Mouse (Mus musculus): ENCODE results near the gene Prrc2b.

Prrc2b gene

DNA sequence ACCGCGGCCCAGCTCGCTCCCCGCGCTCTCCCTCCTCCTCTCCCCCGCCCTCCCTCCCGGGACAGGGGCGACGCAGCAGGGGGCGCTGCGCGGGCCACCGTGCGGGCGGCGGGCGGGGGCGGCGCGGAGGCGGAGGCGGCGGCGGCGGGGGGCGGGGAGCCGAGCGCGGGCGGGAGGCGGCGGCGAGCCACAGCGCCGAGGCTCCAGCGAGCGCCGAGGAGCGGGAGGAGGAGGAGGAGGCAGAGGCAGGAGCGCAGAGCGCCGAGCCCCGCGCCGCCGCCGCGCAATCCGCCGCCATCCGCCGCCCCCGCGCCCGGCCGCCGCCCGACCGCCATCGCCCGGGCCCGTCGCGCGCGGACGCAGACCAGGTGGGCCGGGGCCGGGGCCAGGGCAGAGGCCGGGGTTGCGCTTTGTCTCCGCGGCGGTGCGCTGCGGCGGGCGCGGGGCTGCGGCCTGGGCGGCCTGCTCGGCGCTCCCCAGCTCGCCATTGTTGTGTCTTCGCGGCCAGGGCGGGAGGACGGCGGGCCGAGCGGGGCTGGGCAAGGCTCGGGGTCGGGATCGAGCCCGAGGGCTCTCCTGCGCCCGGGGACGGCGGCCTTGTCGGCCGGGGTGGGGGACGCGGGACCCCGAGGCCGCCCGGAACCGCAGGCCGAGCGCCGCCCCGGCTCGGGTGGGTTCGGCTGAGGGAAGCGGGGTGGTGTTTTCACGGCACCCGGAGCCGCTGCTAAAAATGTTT is at the start of gene Prrc2b:
Prrc2b (plus strand) TSS at position 159 of the 736 bp plus-strand sequence.
- peak; percentile 68 for DNase-seq (ENCODE audit: low spot score)

DNA sequence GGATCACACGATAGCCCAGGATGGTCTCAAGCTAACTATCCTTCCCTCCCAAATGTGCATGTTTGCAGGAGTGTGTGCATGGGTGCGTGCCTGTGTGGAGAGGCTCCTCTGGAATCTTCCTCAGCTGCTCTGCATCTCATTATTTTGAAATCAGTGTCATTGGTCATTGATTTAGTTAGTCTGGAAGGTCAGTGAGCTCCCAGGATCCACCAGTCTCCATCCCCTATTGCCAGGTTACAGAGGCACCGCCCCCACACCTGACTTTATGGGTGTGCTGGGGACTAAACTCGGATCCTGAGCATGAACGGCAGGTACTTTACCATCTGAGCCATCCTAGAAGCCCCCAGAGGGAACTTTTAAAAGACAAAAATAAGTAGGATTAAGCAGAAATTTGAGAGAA is 47.9 kb upstream of the Prrc2b start:
- no peak for DNase-seq (ENCODE audit: low spot score)

DNA sequence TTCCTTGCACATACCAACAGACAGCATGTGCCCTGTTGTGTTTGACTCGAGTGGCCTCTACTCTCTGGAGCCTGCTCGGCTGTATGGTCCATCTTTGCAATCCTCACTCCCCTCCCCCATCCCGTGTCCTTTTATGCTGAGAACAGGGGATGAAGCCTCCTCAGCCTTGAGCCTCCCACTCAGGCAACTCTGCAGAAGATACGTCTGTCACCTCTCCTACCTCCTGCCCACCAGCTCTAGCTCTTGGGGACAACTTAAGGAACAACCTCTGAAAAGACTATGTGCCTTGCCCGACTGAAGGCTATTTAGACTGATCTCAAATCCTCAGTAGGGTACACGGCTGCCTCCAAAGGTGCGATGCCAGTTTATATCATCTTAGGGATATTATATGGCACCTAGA is 47.3 kb upstream of the Prrc2b start:
- DNase-seq (ENCODE audit: low spot score), result no peak

DNA sequence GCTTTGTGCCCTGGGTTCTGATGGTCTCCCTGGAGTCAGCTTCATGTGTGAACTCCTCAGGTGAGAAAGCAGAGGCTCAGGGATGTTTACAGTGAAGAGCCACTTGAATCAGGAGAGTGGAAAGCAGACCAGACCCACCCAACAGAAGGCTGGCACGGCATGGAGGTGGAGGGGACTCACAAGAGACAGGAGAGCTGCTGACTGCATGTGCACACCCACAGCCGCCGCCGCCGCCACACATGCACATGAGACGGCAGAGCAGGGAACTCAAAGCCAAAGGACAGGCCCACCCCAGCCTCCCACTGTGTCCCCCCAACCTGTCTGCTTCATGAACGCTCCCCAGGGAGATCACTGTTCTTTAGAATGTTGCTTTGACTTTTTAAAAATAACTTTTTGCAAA is 46.8 kb upstream of the Prrc2b start:
- no peak for DNase-seq (ENCODE audit: low spot score)

DNA sequence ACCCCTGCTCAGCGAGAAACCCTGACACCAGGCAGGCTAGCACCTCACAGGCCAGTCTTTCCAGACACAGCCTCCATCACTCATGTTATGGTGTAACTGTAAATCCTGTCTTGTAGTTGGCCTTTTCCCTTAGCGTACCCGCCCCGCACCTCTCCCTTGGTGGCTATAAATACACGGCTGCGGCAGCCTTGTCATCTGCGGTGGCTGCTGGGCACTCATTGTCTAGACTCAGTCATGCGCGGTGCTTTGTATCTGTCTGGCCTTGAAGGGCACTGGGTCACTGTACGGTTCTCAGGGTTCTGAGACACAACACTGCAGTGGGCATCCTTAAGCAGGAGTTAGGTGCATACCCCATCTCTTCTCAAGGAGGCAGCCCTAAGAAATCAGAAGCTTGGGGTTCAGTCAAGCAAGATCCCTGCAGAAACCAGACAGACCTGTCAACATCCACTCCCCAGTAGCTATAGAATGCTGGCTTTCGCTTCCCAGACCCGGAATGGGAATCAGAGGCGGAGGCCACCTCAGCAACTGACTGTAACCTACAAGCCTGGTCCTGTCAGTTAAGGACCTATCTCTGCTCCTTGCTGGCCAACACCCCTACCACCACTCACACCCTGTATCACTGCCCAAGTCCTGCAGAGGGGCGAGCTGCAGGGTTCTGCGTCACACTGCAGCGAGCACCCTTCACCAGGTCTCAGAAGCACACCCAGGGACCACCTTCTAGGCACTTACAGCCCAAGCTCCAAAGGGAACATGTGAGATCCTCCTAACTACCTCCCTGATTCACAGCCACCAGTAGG is 45.6 kb upstream of the Prrc2b start:
- no peak for DNase-seq (ENCODE audit: low spot score)

DNA sequence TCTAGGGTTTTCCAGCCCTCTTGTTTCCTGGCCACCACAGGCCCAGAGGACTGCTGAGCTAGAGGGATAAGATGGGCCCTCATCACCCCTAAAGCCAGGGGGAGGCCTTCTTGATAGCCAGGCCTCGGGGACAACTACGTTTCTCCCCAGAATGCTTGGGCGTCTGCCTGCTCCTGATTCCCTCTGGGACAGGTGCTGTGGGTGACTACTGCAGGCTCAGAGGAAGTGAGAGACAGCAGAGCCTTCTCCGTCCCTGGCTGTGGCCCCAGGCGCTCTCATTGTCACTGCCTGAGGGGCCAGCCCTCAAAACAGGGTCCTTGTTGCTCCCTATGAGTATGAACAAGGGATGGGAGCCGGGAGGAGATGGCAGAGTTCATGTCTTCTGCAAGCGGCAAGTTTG is 45.0 kb upstream of the Prrc2b start:
- DNase-seq (ENCODE audit: low spot score), result no peak

DNA sequence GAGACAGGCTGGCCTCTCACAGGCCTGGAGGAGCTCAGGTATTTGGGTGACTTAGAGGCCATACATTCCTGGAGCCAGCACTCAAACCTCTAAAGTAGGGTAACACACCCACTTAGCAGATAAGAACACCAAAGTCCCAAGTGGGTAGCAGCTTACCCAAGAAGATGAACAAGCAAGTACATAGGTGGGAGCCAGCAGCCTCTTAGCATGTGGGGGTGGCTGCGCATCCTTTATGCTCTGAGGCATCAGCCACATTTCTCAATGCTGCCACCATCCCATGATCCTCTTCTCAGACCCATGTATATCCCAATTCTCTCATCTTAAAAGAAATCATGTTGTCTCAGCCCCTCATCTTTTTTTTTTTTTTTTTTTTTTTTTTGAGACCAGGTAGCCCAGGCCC is 39.6 kb upstream of the Prrc2b start:
- DNase-seq (ENCODE audit: low spot score), result no peak

DNA sequence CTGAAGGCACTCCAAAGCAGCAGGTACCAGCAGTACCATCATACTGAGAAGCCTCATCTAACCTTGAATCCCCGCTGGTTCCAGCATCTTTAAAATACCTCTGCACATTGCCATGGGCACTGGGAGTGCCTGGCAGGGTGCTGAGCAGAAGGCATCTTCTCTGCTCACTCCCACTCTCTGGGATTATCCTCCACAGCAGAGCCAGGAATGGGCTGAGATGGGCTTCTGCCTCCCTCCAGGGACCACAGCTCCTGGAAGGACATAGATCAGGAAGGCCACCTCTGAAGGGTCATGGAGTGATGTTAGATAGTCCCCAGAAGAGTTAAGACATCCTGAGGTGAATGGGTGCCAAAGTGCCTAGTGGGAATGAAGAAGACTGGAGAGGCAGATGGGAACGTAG is 38.3 kb upstream of the Prrc2b start:
- no peak for DNase-seq (ENCODE audit: low spot score)

DNA sequence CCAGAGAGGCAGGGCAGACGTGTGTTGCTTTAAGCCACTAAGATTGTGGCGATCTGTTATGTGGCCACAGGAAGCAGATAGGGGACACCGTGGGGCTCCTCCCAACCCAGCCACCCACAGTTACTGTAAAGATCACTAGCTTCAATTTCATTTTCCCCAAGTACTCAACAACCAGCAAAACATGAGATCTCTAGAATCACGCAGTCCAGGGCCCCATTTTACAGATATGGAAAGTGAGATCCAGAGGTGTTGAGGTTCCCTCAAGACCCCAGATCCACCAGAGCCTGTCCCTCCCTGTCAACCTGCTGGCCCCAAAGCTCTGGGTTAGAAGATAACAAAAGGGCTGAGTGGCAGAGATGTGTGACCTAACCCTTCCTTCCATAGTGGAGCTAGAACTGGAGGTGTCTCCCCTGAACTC is 35.0 kb upstream of the Prrc2b start:
- no peak for DNase-seq (ENCODE audit: low spot score)

DNA sequence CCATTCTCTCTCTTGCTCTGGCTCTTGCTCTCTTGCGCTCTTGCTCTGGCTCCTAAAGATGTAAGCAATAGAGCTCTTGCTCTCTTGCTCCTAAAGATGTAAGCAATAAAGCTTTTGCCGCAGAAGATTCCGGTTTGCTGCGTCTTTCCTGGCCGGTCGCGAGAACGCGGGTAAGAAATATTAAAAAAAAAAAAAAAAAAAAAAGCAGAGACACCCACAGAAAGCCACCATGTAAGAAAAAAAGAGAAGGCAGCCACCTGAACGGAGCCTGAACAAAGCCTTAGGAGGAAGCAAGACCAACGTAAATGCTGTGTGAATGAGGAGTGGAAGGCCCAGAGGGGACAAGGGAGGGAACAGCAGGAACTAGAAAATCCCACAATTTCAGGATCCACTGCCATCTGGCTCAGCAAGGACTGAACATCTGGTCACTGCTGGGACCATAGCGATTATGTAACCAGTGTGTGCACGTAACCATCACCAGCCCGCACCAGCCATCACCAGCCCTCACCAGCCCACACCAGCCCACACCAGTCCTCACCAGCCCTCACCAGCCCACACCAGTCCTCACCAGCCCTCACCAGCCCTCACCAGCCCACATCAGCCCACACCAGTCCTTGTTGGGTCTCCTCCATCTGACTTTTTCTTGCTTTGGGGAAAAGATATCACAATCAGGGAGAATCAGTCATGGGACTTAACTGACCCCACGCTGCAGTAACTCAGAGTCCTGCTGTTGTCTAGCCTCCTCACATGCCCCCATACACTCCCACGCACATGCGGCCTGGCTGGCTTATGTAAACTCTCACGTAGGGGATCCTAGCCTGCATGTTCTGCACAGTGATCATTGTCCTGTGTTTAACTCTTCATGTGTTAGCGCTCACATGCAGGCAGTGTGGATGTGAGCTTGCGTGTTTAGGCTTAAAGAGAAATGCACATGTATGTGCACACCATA is 30.8 kb upstream of the Prrc2b start:
- DNase-seq (ENCODE audit: low spot score), result no peak

DNA sequence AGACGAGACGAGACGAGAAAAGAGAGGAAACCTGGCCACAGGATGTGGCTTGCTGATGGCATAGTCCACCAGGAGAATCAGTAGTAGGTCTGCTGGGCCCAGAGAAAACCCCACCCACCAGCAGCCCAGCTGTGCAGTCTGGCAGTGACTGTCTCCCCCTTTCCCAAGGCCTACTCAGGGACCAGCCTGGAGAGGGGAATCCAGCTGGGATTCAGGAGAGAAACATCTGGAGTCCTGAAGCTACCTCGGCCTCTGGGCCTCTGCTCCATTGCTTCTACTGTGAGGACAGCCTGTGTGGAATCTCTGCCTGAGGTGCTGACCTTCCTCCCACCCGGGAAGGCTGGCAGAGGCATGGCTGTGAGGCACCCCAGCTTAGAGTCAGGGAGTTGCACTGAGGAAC is 29.7 kb upstream of the Prrc2b start:
- DNase-seq (ENCODE audit: low spot score), result no peak

DNA sequence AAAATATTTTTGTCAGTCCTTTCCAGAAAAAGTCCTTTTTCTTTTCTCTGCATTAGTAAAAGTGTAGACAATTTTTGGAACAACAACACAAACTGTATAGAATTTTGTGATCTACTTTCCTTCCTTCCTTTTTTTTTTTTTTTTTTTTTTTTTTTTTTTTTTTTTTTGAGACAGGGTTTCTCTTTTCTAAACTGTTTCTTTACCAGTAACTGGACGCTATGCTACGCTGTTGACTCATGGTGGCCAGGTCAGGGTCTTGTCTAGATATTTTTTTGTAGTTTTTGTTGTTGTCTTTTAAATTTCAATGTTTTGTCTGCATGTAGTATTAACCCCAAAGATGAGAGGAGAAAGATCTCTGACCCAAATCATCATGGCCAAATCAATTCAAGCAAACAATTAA is 29.1 kb upstream of the Prrc2b start:
- no peak for DNase-seq (ENCODE audit: low spot score)

DNA sequence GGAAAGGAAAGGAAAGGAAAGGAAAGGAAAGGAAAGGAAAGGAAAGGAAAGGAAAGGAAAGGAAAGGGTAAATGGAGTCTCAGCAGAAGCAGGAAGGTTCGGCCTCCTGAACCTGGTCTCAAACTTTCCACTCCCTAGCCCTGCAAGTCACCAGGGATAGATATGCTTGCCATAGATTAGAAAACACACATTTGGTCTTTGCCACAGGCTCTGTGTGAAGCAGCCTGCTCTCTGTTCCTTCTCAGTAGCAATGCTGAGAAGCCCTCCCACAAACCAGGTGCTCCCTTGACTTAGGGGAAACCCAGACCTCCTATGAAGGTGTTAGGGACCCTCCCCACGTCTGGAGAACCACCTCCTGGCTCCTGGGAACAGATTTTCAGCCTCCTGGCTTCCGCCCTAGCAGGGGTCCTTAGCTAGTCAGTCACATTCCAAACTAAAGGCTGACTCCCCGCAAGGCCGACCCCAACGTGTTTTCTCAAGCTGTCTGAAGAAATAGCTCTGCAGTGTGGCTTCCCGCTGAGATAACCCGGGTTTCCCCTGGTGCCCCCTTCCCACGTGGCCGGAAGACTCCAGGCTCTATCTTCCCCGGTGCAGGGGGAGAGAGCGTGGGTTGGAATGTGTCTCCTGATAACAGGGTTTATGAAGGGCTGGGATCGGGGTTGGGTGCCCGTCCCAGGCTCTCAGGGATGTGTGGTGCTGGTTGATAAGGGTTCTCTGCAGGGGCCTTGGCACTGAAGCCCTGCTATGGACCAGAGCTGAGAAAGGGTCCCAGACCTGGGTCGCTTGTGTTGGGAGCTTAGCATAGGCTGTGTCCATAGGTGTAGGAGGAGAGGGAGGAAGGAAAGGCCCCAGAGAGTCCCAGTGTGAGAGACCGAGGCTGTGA is 23.0 kb upstream of the Prrc2b start:
- no peak for DNase-seq (ENCODE audit: low spot score)

DNA sequence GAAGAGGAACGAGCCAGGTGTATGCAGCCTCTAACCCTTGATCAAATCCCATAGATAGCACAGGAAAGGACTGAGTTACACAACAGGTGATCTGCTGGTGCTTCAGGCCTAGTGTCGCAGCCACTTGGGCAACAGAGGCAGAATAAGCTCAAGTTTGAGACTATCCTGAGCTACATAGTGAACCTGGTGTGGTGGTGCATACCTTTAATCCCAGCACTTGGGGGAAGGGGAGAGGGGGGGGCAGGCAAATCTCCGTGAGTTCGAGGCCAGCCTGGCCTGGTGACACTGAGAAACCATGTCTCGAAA is 22.4 kb upstream of the Prrc2b start:
- DNase-seq (ENCODE audit: low spot score), result no peak

DNA sequence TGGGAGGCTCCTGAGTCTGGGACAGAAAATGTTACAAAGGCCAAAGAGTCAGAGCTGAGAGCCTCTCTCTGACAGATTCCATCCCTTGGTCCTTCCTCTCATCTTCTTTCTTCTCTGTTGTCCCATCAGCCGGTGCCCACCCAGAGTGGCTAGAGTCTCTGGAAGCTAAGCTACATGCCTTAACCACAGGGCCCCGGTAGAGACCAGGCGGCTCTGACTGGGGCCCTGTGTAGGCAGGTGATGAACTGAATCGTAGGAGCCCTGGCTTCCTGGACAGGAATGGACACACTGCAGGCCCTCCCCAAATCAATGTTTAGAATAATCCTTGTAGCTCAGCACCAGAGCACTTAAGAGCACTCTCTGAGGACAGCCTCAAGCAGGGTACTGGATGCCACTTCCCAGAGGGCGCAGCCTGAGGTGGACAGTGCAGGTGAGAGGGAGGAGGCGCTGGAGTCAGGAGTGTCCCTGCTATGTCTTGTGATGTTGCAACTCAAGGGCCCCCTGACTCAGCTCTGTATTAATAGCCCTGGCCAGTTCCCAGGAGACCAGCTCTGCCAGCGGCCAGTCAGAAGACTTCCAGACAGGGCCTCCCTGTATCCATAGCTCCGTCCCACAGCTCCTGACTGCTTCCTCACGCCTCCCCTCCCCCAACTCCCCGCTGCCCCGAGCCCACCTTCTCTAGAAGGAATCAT is 21.4 kb upstream of the Prrc2b start:
- DNase-seq (ENCODE audit: low spot score), result no peak

DNA sequence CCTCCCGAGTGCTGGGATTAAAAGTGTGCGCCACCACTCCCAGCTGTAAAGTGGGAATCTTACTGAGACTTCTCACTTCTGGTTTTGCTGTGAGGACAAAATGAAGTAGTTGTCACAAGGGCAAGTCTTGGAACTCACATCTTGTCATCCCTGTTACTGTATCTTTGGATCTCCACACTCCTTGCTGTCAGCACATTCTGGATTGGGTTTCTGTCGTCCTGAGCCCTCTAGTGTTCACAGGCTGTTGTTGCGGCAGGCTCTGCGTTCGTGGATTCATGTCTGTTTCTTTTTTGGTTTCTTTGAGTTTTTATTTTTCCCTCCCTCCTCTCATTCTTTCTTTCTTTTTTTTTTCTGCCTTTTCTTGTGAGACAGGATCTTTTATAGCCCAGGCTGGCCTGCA is 20.4 kb upstream of the Prrc2b start:
- no peak for DNase-seq (ENCODE audit: low spot score)

DNA sequence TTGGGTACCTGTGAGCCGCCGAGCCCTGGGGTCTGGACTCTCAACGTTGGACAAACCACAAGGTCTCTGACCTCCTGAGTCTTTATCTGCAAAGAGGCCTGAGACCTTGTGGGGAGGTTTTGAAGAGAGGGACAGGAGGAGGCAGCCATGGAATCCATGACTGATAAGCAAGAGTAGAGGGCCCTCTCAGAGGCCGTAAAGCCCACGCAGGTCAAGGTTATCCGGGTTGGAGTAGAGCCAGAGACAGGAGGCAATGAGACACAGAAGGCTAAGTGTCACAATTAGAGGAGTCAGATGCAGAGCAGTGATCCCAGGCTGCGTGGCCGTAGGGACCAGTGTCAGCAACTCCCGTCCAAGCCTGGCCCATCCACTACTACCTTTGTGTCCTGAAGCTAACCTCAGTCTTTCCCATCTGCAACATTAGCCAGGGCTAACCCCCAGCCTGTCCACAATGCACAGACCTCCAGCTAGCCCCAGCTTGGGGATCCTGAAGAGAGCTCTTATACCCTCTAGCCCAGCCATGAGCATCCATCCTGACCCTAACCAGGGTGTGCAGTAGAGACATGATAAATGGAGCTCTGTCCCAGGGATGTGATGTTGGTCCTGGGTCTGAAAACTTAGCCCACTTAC is 19.6 kb upstream of the Prrc2b start:
- no peak for DNase-seq (ENCODE audit: low spot score)

DNA sequence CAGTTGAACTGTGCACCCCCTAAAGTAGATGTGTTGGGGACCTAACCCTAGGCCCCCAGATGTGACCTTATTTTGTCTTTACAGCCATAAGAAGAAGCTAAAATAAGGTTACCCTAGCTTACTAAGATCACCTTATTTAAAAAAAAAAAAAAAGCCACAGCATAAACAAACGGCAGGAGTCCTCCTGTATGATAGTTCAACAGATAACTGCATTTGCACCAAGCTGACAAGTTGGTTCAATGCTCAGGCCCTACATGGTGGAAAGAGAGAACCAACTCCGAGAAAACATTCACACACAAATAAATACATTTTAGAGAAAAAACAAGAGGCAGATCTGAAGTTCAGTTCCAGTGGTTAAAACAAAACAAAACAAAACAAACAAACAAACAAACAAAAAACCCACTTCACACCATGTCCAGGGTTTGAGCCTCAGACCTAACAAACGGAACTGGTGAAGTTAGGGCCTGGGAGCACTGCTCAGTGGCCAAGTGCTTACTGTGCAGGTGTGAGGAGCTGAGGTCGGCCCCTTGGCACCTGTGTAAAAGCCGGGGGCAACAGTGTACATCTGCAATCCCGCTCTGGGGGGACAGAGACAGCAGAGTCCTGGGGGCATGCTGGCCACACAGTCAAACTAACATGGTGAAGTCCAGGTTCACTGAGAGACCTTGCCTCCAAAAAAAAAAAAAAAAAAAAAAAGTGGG is 18.9 kb upstream of the Prrc2b start:
- no peak for DNase-seq (ENCODE audit: low spot score)

DNA sequence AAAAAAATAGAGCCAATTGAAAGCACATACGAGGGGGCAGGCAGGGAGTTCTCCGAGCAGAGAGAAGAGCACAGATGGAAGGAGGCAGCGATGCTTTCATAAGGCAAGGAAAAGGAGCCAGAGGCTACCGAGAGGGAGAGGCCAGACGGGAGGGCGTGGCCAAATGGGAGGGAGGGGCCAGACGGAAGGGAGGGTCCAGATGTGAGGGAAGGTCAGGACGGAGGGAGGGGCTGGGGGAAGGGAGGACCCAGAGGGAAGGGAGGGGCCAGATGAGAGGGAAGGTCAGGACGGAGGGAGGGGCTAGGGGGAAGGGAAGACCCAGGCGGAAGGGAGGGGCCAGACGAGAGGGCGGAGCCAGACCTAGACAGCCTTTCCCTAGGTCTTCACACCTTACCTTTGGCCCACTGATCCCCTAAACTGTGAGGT is 18.3 kb upstream of the Prrc2b start:
- peak; percentile 51 for DNase-seq (ENCODE audit: low spot score)

DNA sequence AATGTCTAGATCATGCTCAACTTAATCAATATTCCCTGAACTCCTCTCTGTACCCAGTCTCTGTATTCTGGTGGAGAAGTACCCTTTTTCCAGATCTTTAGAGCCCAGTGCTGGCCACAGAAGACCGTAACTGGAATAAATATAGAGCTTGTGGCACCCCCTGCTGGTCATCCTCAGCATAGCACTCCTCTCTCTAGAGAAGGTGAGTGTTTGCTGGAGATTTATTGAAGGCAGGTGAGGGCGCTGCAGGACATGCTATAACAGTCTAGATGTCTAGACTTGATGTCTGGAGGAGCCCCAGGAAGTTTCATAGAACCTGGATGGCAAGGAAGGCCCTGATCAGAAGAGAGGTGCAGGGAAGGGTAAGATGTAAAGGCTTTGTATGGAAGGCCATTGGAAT is 16.8 kb upstream of the Prrc2b start:
- peak; percentile 79 for DNase-seq (ENCODE audit: low spot score)
